Mouse (Mus musculus) heart, adult 2 months (tissue): ENCODE data around the gene Serpina16. TPM values are rescaled to one million over a fixed set of nuclear protein-coding genes. Genes with fewer than 3 reads are reported as not detected.

Experiments
- DNase-seq, 2 experiments: peaks; one replicate each; pipeline ENCODE4 v3.0.0; 2021
- H3K27ac ChIP-seq: fragments of 200-600 bp; 2 replicates; pipeline ENCODE4 v1.8.1; 2022
- H3K27me3 ChIP-seq: fragments of 200-500 bp; 2 replicates; pipeline ENCODE4 v1.6.1; 2012; ENCODE audit warnings: mild to moderate bottlenecking, low read length, inconsistent platforms, mixed read lengths; ENCODE audit not compliant: control insufficient read depth, insufficient read depth
- H3K36me3 ChIP-seq: fragments of 200-500 bp; 2 replicates; pipeline ENCODE4 v1.6.1; 2012; ENCODE audit warnings: low read length, inconsistent platforms; ENCODE audit not compliant: control insufficient read depth, insufficient read depth
- H3K4me1 ChIP-seq: fragments of 200-500 bp; 2 replicates; pipeline ENCODE4 v1.6.1; 2011; ENCODE audit warnings: low read length; ENCODE audit not compliant: control insufficient read depth, insufficient read depth
- H3K4me3 ChIP-seq: fragments of 200-600 bp; 2 replicates; pipeline ENCODE4 v1.8.1; 2022
- H3K79me2 ChIP-seq: fragments of 200-500 bp; replicated peaks from 2 replicates; pipeline ENCODE4 v1.6.1; 2012; ENCODE audit warnings: mild to moderate bottlenecking, inconsistent platforms, low read length, moderate library complexity, mixed read lengths; ENCODE audit not compliant: control insufficient read depth, insufficient read depth
- H3K9ac ChIP-seq: fragments of 200-500 bp; 2 replicates; pipeline ENCODE4 v1.6.1; 2012; ENCODE audit warnings: low read depth, mild to moderate bottlenecking, control low read depth, inconsistent platforms, low read length, mixed read lengths
- CTCF ChIP-seq: fragments of 200-600 bp; IDR thresholded peaks from 2 replicates; pipeline ENCODE4 v1.8.1; 2022; ENCODE audit warnings: antibody characterized with exemption, mild to moderate bottlenecking, moderate library complexity
- EP300 ChIP-seq: fragments of 200-500 bp; IDR thresholded peaks from 2 replicates; pipeline ENCODE4 v1.6.1; 2011; ENCODE audit warnings: low read depth, low read length, control low read depth; ENCODE audit not compliant: insufficient read depth
- POLR2A ChIP-seq: fragments of 200-500 bp; IDR thresholded peaks from 2 replicates; pipeline ENCODE4 v1.6.1; 2011; ENCODE audit warnings: mild to moderate bottlenecking, low read depth, low read length, control low read depth; ENCODE audit not compliant: insufficient read depth
- WGBS: fragments of 180-500 bp; shearing (Covaris S2); methylation state at CpG from one replicate; pipeline ENCODE4 v1.1.7; 2018; 5-methylcytosine and 5-hydroxymethylcytosine counted together
- intact Hi-C: fragments of 180-260 bp; cut with DNase I; formaldehyde crosslinking; loops from one replicate; pipeline ENCODE4 v1.15.1; 2025
- polyA plus RNA-seq: library from polyadenylated mRNA; depleted of rRNA; stranded (reverse); fragments of >200 nt; gene quantifications from 2 replicates; pipeline ENCODE4 v1.2.3, GENCODE M21; 2012
- total RNA-seq, 2 experiments: library from RNA; stranded (reverse); gene quantifications; 2 replicates each; pipeline ENCODE4 v1.2.3; 2021

Serpina16 gene
- total and polyA plus RNA-seq, 3 experiments: not detected

DNA sequence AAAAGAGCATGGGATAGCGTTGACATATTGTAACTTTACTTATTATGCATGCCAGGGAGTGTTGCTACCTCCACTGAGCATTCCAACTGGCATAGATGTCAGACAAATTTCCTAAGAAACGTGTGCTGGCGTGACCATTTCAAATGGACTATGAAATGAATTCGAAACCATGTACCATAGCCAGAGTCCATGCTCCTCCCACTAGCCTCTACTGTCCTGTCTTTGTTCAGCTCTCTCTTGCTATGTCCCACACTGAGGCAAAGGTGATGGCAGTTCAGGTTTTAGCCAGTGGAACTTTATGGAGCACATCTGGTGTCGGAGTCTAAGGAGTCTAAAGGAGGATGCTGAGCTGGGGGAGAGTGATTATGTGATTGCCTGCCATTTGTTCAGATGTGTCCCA is 15.9 kb downstream of the Serpina16 start:
- WGBS: 77% methylated on average over 5 of the region's 5 CpGs
- H3K4me3 ChIP-seq: no peak overlapping the region
- H3K4me1 ChIP-seq: no peaks in the 10 kb centered on the region
- no peak overlapping the region for H3K27ac ChIP-seq
- H3K9ac ChIP-seq: no peak overlapping the region
- no peaks in the 10 kb centered on the region for H3K79me2 ChIP-seq
- H3K36me3 ChIP-seq: no peaks in the 10 kb centered on the region
- no peak for TF ChIP-seq EP300
- intact Hi-C loops: no loop called here
- no peaks in the 10 kb centered on the region for H3K27me3 ChIP-seq
- DNase-seq: no peak

DNA sequence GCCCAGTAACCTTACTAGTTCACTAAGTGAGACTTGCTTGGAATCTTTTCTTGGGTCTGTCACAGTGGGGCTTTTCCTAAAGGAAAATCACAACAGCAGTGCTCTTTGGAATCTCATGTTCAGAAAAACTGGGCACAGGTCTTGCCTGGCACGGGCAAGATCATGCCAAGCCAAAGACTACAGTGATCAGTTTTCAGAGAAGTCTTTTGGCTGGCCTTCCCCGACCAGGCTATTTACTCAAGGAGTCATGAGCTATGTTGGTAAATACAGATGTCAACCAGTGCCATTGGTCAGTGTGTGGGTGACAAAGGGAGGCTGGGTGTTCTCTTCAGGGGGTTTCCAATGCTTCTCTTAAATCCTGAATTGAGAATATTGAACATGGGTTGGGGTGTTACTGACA is 16.8 kb downstream of the Serpina16 start:
- H3K27me3 ChIP-seq: no peaks in the 10 kb centered on the region
- no peak overlapping the region for H3K27ac ChIP-seq
- H3K4me1 ChIP-seq: no peaks in the 10 kb centered on the region
- H3K79me2 ChIP-seq: no peaks in the 10 kb centered on the region
- intact Hi-C loops: no loop called here
- no peak overlapping the region for H3K4me3 ChIP-seq
- H3K36me3 ChIP-seq: no peaks in the 10 kb centered on the region
- no peak for DNase-seq
- H3K9ac ChIP-seq: no peak overlapping the region
- TF ChIP-seq EP300: no peak
- WGBS: 62% methylated on average over 2 of the region's 2 CpGs

- intact Hi-C loops: no loop called here
- 73% methylated on average over 10 of the region's 10 CpGs for WGBS
Observed at GRCm38 (mm10) chr12:103657991-103658390, 17.9 kb downstream of the Serpina16 start.

DNA sequence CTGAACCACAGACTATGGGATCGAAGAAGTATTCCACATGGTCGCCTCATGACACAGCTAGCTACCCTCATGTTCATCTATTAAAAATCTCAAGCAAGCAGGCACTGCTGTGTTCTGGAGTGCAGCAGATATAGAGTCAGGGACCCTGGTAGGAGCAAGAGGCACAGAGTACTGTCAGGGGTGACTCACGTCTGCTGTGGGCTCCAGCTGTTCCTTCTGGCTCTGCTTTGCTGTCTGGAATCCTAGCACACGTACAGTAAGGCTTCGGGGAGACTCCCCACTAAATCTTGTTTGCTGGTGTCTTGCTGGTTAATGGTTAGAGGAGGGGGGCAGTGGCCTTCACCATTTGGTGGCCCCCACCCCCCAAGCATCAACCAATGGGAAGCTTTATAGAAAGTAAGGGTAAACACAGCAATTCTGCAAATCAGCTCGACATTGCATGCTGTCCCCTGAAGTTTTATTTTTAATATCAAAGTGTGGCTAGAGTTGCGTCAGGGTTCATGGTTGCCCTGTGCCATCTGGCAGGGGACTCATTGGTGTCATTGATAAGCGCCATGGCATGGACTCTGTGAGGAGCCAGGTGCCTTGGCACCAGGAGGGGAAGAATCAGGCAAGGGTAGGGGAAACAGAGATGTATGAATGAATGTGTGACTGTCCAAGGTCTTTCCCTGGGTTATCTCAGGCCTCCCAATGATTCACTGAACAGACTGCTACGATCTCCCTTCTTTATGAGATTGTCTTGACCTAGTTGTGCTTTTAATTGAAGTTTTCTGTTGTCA is 18.9 kb downstream of the Serpina16 start, which contains the start of gene Serpina6:
Serpina6 (minus strand) TSS at position 365 of the 779 bp plus-strand sequence.
- Histone ChIP-seq H3K36me3 (no peaks in the 10 kb centered on the region), H3K27me3 (no peaks in the 10 kb centered on the region), H3K27ac (no peak within 1 kb of the TSS), H3K9ac (no peak within 1 kb of the TSS), H3K4me3 (no peak within 1 kb of the TSS), H3K4me1 (no peaks in the 10 kb centered on the region), H3K79me2 (no peaks in the 10 kb centered on the region)
- TF ChIP-seq EP300 (no peak), CTCF (no peak), POLR2A (no peak)
- DNase-seq: no peak
- intact Hi-C loops: no loop called here
- WGBS: 60% methylated on average over 9 of the region's 9 CpGs

More at GRCm38 (mm10) chr12:103657991-103658390, 17.9 kb downstream of the Serpina16 start:
- Histone ChIP-seq H3K9ac (no peak overlapping the region), H3K4me3 (no peak overlapping the region), H3K27me3 (no peaks in the 10 kb centered on the region), H3K79me2 (no peaks in the 10 kb centered on the region), H3K27ac (no peak overlapping the region), H3K36me3 (no peaks in the 10 kb centered on the region), H3K4me1 (no peaks in the 10 kb centered on the region)
- no peak for DNase-seq
- TF ChIP-seq POLR2A (no peak), CTCF (no peak), EP300 (no peak)

DNA sequence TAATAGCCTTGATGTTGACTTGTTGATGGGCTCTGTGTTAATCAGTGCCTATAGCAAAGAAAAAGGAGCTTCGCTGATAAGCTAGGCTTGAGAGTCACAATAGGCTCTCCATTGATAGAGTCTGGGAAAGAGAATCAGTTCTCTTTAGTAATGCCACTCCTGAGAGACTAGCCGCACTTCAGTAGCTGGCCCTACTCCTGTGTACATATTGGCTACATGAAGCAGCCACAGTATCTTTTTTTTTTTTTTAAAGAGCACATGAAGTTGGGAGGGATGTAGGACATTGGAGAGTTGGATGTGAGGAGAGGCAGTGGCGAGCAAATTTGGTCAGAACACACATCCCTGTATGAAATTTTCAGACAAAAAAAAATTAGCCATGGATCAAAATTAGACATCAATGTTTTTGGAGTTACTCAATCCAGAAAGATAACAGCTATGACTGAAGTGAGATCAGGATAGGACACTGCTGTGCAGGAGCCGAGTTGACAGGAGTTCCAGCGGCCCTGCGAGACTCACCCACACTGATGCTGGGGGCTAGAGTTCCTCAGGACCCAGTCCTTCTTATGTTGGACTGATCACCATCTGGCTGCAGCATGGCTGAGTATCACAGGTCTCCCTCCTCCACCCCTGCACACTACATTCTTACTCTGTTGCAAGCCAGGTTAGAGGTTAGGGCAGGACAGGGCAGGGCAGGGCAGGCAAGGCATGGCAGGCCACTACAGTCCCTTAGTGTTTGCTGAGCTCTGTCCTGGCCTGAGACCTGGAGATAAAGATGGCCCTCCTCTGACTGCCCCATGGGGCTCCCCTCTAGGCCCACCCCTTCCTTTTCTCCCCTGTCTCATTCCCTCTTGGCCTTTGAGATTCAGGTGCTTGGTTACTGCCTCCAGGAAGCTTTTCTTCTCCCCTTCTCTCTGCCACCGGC is 20.6 kb downstream of the Serpina16 start:
- intact Hi-C loops: no loop called here
- WGBS: 79% methylated on average over 7 of the region's 7 CpGs
- H3K79me2 ChIP-seq: no peaks in the 10 kb centered on the region

GRCm38 (mm10) chr12:103653836-103654235 is 22.1 kb downstream of the Serpina16 start:
- Histone ChIP-seq H3K27me3 (no peaks in the 10 kb centered on the region), H3K27ac (no peak overlapping the region), H3K4me1 (no peaks in the 10 kb centered on the region), H3K9ac (no peak overlapping the region), H3K36me3 (no peaks in the 10 kb centered on the region), H3K79me2 (no peaks in the 10 kb centered on the region), H3K4me3 (no peak overlapping the region)
- intact Hi-C loops: no loop called here
- DNase-seq: no peak
- TF ChIP-seq POLR2A (no peak), CTCF (no peak), EP300 (no peak)
- WGBS: 97% methylated on average over 2 of the region's 2 CpGs

More for the DNA sequence above, 20.6 kb downstream of the Serpina16 start:
- Histone ChIP-seq H3K4me1 (no peaks in the 10 kb centered on the region), H3K9ac (no peak overlapping the region), H3K27me3 (no peaks in the 10 kb centered on the region), H3K4me3 (no peak overlapping the region), H3K27ac (no peak overlapping the region), H3K36me3 (no peaks in the 10 kb centered on the region)
- TF ChIP-seq EP300 (no peak), POLR2A (no peak)
- DNase-seq: no peak
